Mouse (Mus musculus) ES-E14 (cell line): ENCODE results near the gene Ibsp.

Experiments
- CHD2 ChIP-seq: IDR thresholded peaks from 2 replicates; pipeline ENCODE4 v1.6.1; 2014; ENCODE audit warnings: mild to moderate bottlenecking, low read depth, low read length, inconsistent platforms
- HCFC1 ChIP-seq: IDR thresholded peaks from 2 replicates; pipeline ENCODE4 v1.6.1; 2012; ENCODE audit warnings: low read length, inconsistent platforms, borderline replicate concordance; ENCODE audit not compliant: insufficient read depth
- ZC3H11A ChIP-seq: IDR thresholded peaks from 2 replicates; pipeline ENCODE4 v1.6.1; 2012; ENCODE audit warnings: low read depth, mild to moderate bottlenecking, inconsistent platforms, low read length, borderline replicate concordance

GRCm38 (mm10) chr5:104256585-104256984, 42.4 kb upstream of the Ibsp start:
- TF ChIP-seq CHD2 (no peak), HCFC1 (no peak), ZC3H11A (no peak)
